In genomic region chr13:44730146-44730864, GRCm38 (mm10) we compare ENCODE assay signal across 8 mouse cellular contexts. TPM values are rescaled to one million over a fixed set of nuclear protein-coding genes. Genes with fewer than 3 reads are reported as not detected.
A peak's percentile ranks its signal among the peaks of the same experiment; 100 is the strongest.
DNase-seq lines count a peak whose midpoint lies in the region; ATAC-seq and TF ChIP-seq lines count a peak whose summit lies in the region.

No protein-coding gene starts in this region.

- DNase-seq in MN1 (ENCODE audit: low spot score), result peak; percentile 95
- peak; percentile 100 for DNase-seq in cerebellum, adult 9-10 months
- DNase-seq in hindbrain, embryonic 10.5 days (ENCODE audit: low spot score), result peak; percentile 99
- DNase-seq in layer of hippocampus, adult 9-11 months, result peak; percentile 100
- peak; percentile 100 for DNase-seq in lung, postnatal 0 days (ENCODE audit: low spot score)
- peak; percentile 98 for DNase-seq in ovary, postnatal 14 days (ENCODE audit: low spot score)
- DNase-seq in thymus, postnatal 14 days, result peak; percentile 98

- H3K4me3 ChIP-seq in hindbrain, embryonic 10.5 days, result peak overlapping the region; percentile 71
- H3K4me3 ChIP-seq in lung, postnatal 0 days (ENCODE audit: low read depth, low read length), result peak overlapping the region; percentile 78

- no peak; the same call in 1 of the 2 replicates for TF ChIP-seq CTCF in lung, postnatal 0 days (IDR thresholded peaks at IDR 0.05)

- H3K4me1 ChIP-seq in hindbrain, embryonic 10.5 days (replicated peaks), result peaks cover 44% of the 10 kb centered on the region
- H3K4me1 ChIP-seq in lung, postnatal 0 days (ENCODE audit: insufficient read depth, low read depth, low read length), result no peaks in the 10 kb centered on the region

- peak overlapping the region; percentile 71 for H3K9ac ChIP-seq in lung, postnatal 0 days (replicated peaks; ENCODE audit: low read depth)

- under 1% methylated on average over 87 of the region's 87 CpGs for WGBS in hindbrain, embryonic 10.5 days
- WGBS in lung, postnatal 0 days, result under 1% methylated on average over 50 of the region's 87 CpGs

- peak; percentile 84 for ATAC-seq in frontal cortex, adult (ENCODE audit: low TSS enrichment)
- ATAC-seq in lung, postnatal 0 days, result peak; percentile 93

- H3K36me3 ChIP-seq in hindbrain, embryonic 10.5 days, result no peaks in the 10 kb centered on the region
- no peaks in the 10 kb centered on the region for H3K36me3 ChIP-seq in lung, postnatal 0 days (ENCODE audit: insufficient read depth, low read length)

- peak overlapping the region; percentile 100 for H3K27ac ChIP-seq in hindbrain, embryonic 10.5 days
- H3K27ac ChIP-seq in lung, postnatal 0 days (ENCODE audit: low read length), result peak overlapping the region; percentile 95

- no peaks in the 10 kb centered on the region for H3K9me3 ChIP-seq in hindbrain, embryonic 10.5 days
- no peaks in the 10 kb centered on the region for H3K9me3 ChIP-seq in lung, postnatal 0 days (ENCODE audit: low read length)

- peaks cover 8% of the 10 kb centered on the region; the same call in 1 of the 2 replicates for H3K27me3 ChIP-seq in hindbrain, embryonic 10.5 days (ENCODE audit: insufficient read depth, poor library complexity, severe bottlenecking)
- no peaks in the 10 kb centered on the region for H3K27me3 ChIP-seq in lung, postnatal 0 days (replicated peaks; ENCODE audit: insufficient read depth, low read length)

- peak overlapping the region; percentile 96 for H3K4me2 ChIP-seq in lung, postnatal 0 days (replicated peaks; ENCODE audit: low read depth, low read length)

- TF ChIP-seq EP300 in lung, postnatal 0 days (IDR thresholded peaks at IDR 0.05), result no peak

RNA-seq across cellular contexts. Expression of gene Jarid2, which starts 1.0 kb away (rescaled TPM):
- 54.9 and 64.4 TPM in 2 replicates for polyA plus RNA-seq in hindbrain, embryonic 10.5 days (2016; fragmentation: Nextera tagmentation; extraction: Ambion mirVana)
- 10.0 and 12.3 TPM in 2 replicates for polyA plus RNA-seq in lung, postnatal 0 days (2015; fragmentation: Nextera tagmentation; extraction: Ambion mirVana)

Comparison
In these comparisons a context has a peak if more than half of its experiments do, and no peak if none do; other contexts are left out.
1. Peak in every context shown above with its lines: DNase-seq, ATAC-seq, H3K4me3 ChIP-seq and H3K27ac ChIP-seq.